ENCODE assay signal across 11 mouse cellular contexts in the genomic region with DNA sequence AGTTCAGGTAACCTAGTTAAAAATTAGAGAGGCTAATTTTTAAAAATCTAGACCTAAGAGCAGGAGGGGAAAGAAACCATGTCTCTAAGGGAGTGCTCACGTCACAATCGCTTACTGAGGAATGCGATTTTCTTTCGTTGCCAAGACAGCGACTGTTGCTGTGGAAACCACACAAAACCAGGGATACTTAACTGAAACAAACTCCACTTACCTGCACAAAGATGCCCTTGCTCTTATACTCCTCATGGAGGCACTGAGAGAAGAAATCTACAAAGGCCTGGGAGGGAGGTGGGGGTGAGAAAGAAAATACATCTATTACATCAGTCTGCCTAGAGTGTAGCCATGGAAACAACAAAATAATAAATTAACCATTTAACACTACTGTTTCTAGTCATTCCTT. TPM values are rescaled to one million over a fixed set of nuclear protein-coding genes. Genes with fewer than 3 reads are reported as not detected.
DNase-seq lines count a peak whose midpoint lies in the region; ATAC-seq lines count a peak whose summit lies in the region.
"Had no signal": no experiment of that assay in that cellular context is flagged by ENCODE, and none has a peak within 500 bp of the region (broad histone marks: within the 10 kb centered on the region; RNA-seq: fewer than 3 reads in every experiment).

No protein-coding gene starts in this region.

- 63% methylated on average over 5 of the region's 5 CpGs for WGBS in hindbrain, embryonic 11.5 days
- WGBS in hindbrain, embryonic 12.5 days: 55% methylated on average over 5 of the region's 5 CpGs
- 13% methylated on average over 5 of the region's 5 CpGs for WGBS in forebrain, embryonic 15.5 days
- WGBS in midbrain, embryonic 13.5 days: 25% methylated on average over 5 of the region's 5 CpGs

- peak; percentile 35 for DNase-seq in hindbrain, embryonic 11.5 days (ENCODE audit: low spot score)
- DNase-seq in Muller cell, postnatal 12 days (ENCODE audit: inconsistent ontology term): peak; percentile 29
- no peak for DNase-seq in heart, postnatal 36 days
- DNase-seq in cerebellum, postnatal 25 days: no peak
- no peak for DNase-seq in spleen, postnatal 14 days (ENCODE audit: low spot score in 2 of 2)
- DNase-seq: cerebellum, adult 11 months had no signal

- H3K27me3 ChIP-seq in hindbrain, embryonic 11.5 days (ENCODE audit: control insufficient read depth, insufficient read depth, low read length): no peaks in the 10 kb centered on the region
- H3K27me3 ChIP-seq in hindbrain, embryonic 12.5 days: no peaks in the 10 kb centered on the region
- H3K27me3 ChIP-seq in forebrain, embryonic 15.5 days: no peaks in the 10 kb centered on the region
- H3K27me3 ChIP-seq in midbrain, embryonic 13.5 days: no peaks in the 10 kb centered on the region

- no peak for ATAC-seq in hindbrain, embryonic 11.5 days (ENCODE audit: low FRiP score)
- no peak for ATAC-seq in hindbrain, embryonic 12.5 days (ENCODE audit: low FRiP score)
- ATAC-seq in forebrain, embryonic 15.5 days (replicated peaks): peak; percentile 86
- peak; percentile 87 for ATAC-seq in midbrain, embryonic 13.5 days

- H3K4me3 ChIP-seq in hindbrain, embryonic 11.5 days (ENCODE audit: low read depth, low read length): no peak overlapping the region
- no peak overlapping the region for H3K4me3 ChIP-seq in hindbrain, embryonic 12.5 days
- H3K4me3 ChIP-seq in forebrain, embryonic 15.5 days: no peak overlapping the region
- no peak overlapping the region for H3K4me3 ChIP-seq in midbrain, embryonic 13.5 days (replicated peaks)

- H3K4me2 ChIP-seq in hindbrain, embryonic 11.5 days (replicated peaks; ENCODE audit: low read depth, low read length): no peak overlapping the region
- no peak overlapping the region for H3K4me2 ChIP-seq in hindbrain, embryonic 12.5 days (replicated peaks)
- no peak overlapping the region for H3K4me2 ChIP-seq in forebrain, embryonic 15.5 days (replicated peaks)
- H3K4me2 ChIP-seq in midbrain, embryonic 13.5 days (replicated peaks): no peak overlapping the region

- H3K9me3 ChIP-seq in hindbrain, embryonic 11.5 days (ENCODE audit: control insufficient read depth, low read length): no peaks in the 10 kb centered on the region
- H3K9me3 ChIP-seq in hindbrain, embryonic 12.5 days (replicated peaks): no peaks in the 10 kb centered on the region
- H3K9me3 ChIP-seq in forebrain, embryonic 15.5 days: no peaks in the 10 kb centered on the region
- no peaks in the 10 kb centered on the region for H3K9me3 ChIP-seq in midbrain, embryonic 13.5 days

- H3K9ac ChIP-seq in hindbrain, embryonic 11.5 days (ENCODE audit: low read depth, low read length): no peak overlapping the region
- H3K9ac ChIP-seq in hindbrain, embryonic 12.5 days: no peak overlapping the region
- H3K9ac ChIP-seq in forebrain, embryonic 15.5 days (replicated peaks): no peak overlapping the region
- no peak overlapping the region for H3K9ac ChIP-seq in midbrain, embryonic 13.5 days (replicated peaks)

- H3K36me3 ChIP-seq in hindbrain, embryonic 11.5 days (ENCODE audit: control insufficient read depth, insufficient read depth, low read length): no peaks in the 10 kb centered on the region
- 0 out of 2 replicates have a peak, but pooled peaks cover 4% of the 10 kb centered on the region for H3K36me3 ChIP-seq in hindbrain, embryonic 12.5 days
- H3K36me3 ChIP-seq in forebrain, embryonic 15.5 days: no peaks in the 10 kb centered on the region
- H3K36me3 ChIP-seq in midbrain, embryonic 13.5 days: no peaks in the 10 kb centered on the region; the same call in 1 of the 2 replicates

- no peaks in the 10 kb centered on the region for H3K4me1 ChIP-seq in hindbrain, embryonic 11.5 days (replicated peaks; ENCODE audit: control insufficient read depth, insufficient read depth, low read length)
- H3K4me1 ChIP-seq in hindbrain, embryonic 12.5 days: no peaks in the 10 kb centered on the region
- peaks cover 34% of the 10 kb centered on the region for H3K4me1 ChIP-seq in forebrain, embryonic 15.5 days
- H3K4me1 ChIP-seq in midbrain, embryonic 13.5 days (replicated peaks): peaks cover 42% of the 10 kb centered on the region

- intact Hi-C loops in heart, postnatal 36 days (cut with DNase I): no loop called here

- no peak overlapping the region for H3K27ac ChIP-seq in hindbrain, embryonic 11.5 days (ENCODE audit: low read depth, low read length)
- H3K27ac ChIP-seq in hindbrain, embryonic 12.5 days: no peak overlapping the region
- peak overlapping the region; percentile 51; the same call in 1 of the 2 replicates for H3K27ac ChIP-seq in forebrain, embryonic 15.5 days (replicated peaks)
- H3K27ac ChIP-seq in midbrain, embryonic 13.5 days: peak overlapping the region; percentile 73

RNA-seq across cellular contexts. Expression of gene Alkbh3, which starts 33.1 kb away (rescaled TPM):
- 51.9 and 53.4 TPM in 2 replicates for polyA plus RNA-seq in hindbrain, embryonic 11.5 days (2014; fragmentation: Nextera tagmentation; extraction: Ambion mirVana)
- polyA plus RNA-seq in hindbrain, embryonic 12.5 days (2016; fragmentation: Nextera tagmentation; extraction: Ambion mirVana): 54.5 and 59.0 TPM in 2 replicates
- polyA plus RNA-seq in forebrain, embryonic 15.5 days (2015; fragmentation: Nextera tagmentation; extraction: Ambion mirVana): 54.9 and 58.1 TPM in 2 replicates
- polyA plus RNA-seq in midbrain, embryonic 13.5 days (2015; fragmentation: Nextera tagmentation; extraction: Ambion mirVana): 53.5 and 59.6 TPM in 2 replicates
- total RNA-seq in heart, postnatal 36 days (2021): 10 to 100 TPM; 54.1 to 56.6 TPM

RNA-seq across cellular contexts. Expression of gene Gm27027, which starts 47.5 kb away (rescaled TPM):
- not detected in 2 replicates for polyA plus RNA-seq in hindbrain, embryonic 11.5 days (2014; fragmentation: Nextera tagmentation; extraction: Ambion mirVana)
- polyA plus RNA-seq in hindbrain, embryonic 12.5 days (2016; fragmentation: Nextera tagmentation; extraction: Ambion mirVana): not detected in 2 replicates
- polyA plus RNA-seq in forebrain, embryonic 15.5 days (2015; fragmentation: Nextera tagmentation; extraction: Ambion mirVana): not detected in 2 replicates
- polyA plus RNA-seq in midbrain, embryonic 13.5 days (2015; fragmentation: Nextera tagmentation; extraction: Ambion mirVana): not detected in 2 replicates
- total RNA-seq in heart, postnatal 36 days (2021): not detected
- total RNA-seq: layer of hippocampus, adult 8-10 months had no signal
- polyA plus RNA-seq: lung, embryonic 16.5 days had no signal

Comparison
In these comparisons a context has a peak if more than half of its experiments do, and no peak if none do; other contexts are left out.
1. ATAC-seq: peak in forebrain, embryonic 15.5 days (single experiment) and midbrain, embryonic 13.5 days (single experiment); none in hindbrain, embryonic 11.5 days (single experiment) and hindbrain, embryonic 12.5 days (single experiment).
2. DNase-seq: peak in hindbrain, embryonic 11.5 days (single experiment) and Muller cell, postnatal 12 days (single experiment); none in heart, postnatal 36 days (0 of 2), cerebellum, postnatal 25 days (0 of 2) and spleen, postnatal 14 days (0 of 2).
3. H3K27ac ChIP-seq: peak in forebrain, embryonic 15.5 days (single experiment) and midbrain, embryonic 13.5 days (single experiment); none in hindbrain, embryonic 11.5 days (single experiment) and hindbrain, embryonic 12.5 days (single experiment).